Mouse (Mus musculus): ENCODE data around the gene 2310011J03Rik. TPM values are rescaled to one million over a fixed set of nuclear protein-coding genes. Genes with fewer than 3 reads are reported as not detected.

2310011J03Rik gene
- polyA plus RNA-seq (2015; fragmentation: Nextera tagmentation; extraction: Ambion mirVana) = 36.0 and 36.6 TPM in 2 replicates

GRCm38 (mm10) chr10:80320340-80320760 lies at the start of gene 2310011J03Rik:
Gene 2310011J03Rik, minus strand, starts transcription at chr10:80320537.
- H3K27ac ChIP-seq (replicated peaks) = peak within 1 kb of the TSS; percentile 72
- H3K4me3 ChIP-seq = peak within 1 kb of the TSS; percentile 96
- peaks cover 54% of the 10 kb centered on the region for H3K4me1 ChIP-seq
- H3K27me3 ChIP-seq (replicated peaks) = peaks cover 52% of the 10 kb centered on the region
- no peaks in the 10 kb centered on the region for H3K9me3 ChIP-seq
- H3K9ac ChIP-seq = peak within 1 kb of the TSS; percentile 92
- peak within 1 kb of the TSS; percentile 93 for H3K4me2 ChIP-seq
- under 1% methylated on average over 34 of the region's 34 CpGs for WGBS
- no peak for ATAC-seq (ENCODE audit: extremely low read depth, insufficient number of reproducible peaks, low FRiP score, low TSS enrichment)
- H3K36me3 ChIP-seq = peaks cover 20% of the 10 kb centered on the region

- H3K27ac ChIP-seq (replicated peaks) = no peak overlapping the region
- no peaks in the 10 kb centered on the region for H3K9me3 ChIP-seq
- H3K4me2 ChIP-seq = no peak overlapping the region
- no peak for ATAC-seq (ENCODE audit: extremely low read depth, insufficient number of reproducible peaks, low FRiP score, low TSS enrichment)
- 83% methylated on average over 6 of the region's 6 CpGs for whole genome bisulfite sequencing
- H3K27me3 ChIP-seq (replicated peaks) = peaks cover 66% of the 10 kb centered on the region
- no peak overlapping the region for H3K4me3 ChIP-seq
- H3K9ac ChIP-seq = no peak overlapping the region
- H3K36me3 ChIP-seq = no peaks in the 10 kb centered on the region
- peaks cover 5% of the 10 kb centered on the region; the same call in 1 of the 2 replicates for H3K4me1 ChIP-seq
Measured at GRCm38 (mm10) chr10:80368392-80368791, 48.1 kb upstream of the 2310011J03Rik start.

GRCm38 (mm10) chr10:80367954-80368353 lies 47.6 kb upstream of the 2310011J03Rik start:
- no peaks in the 10 kb centered on the region for H3K36me3 ChIP-seq
- H3K27me3 ChIP-seq (replicated peaks) = peaks cover 65% of the 10 kb centered on the region
- H3K9me3 ChIP-seq = no peaks in the 10 kb centered on the region

GRCm38 (mm10) chr10:80365736-80366135 lies 45.4 kb upstream of the 2310011J03Rik start:
- WGBS = 56% methylated on average over 6 of the region's 6 CpGs

More at GRCm38 (mm10) chr10:80367954-80368353, 47.6 kb upstream of the 2310011J03Rik start:
- WGBS = 58% methylated on average over 5 of the region's 5 CpGs
- H3K4me1 ChIP-seq = peaks cover 5% of the 10 kb centered on the region; the same call in 1 of the 2 replicates
- H3K27ac ChIP-seq (replicated peaks) = no peak overlapping the region
- H3K9ac ChIP-seq = no peak overlapping the region
- ATAC-seq (ENCODE audit: extremely low read depth, insufficient number of reproducible peaks, low FRiP score, low TSS enrichment) = no peak
- H3K4me2 ChIP-seq = no peak overlapping the region
- H3K4me3 ChIP-seq = no peak overlapping the region

GRCm38 (mm10) chr10:80363734-80364133 lies 43.4 kb upstream of the 2310011J03Rik start:
- no peak overlapping the region for H3K4me3 ChIP-seq
- H3K27ac ChIP-seq (replicated peaks) = no peak overlapping the region
- H3K4me2 ChIP-seq = no peak overlapping the region
- no peak overlapping the region for H3K9ac ChIP-seq
- no peaks in the 10 kb centered on the region for H3K4me1 ChIP-seq
- H3K36me3 ChIP-seq = no peaks in the 10 kb centered on the region
- no peaks in the 10 kb centered on the region for H3K9me3 ChIP-seq
- no peak for ATAC-seq (ENCODE audit: extremely low read depth, insufficient number of reproducible peaks, low FRiP score, low TSS enrichment)
- H3K27me3 ChIP-seq (replicated peaks) = peaks cover 80% of the 10 kb centered on the region
- WGBS = 50% methylated on average over 6 of the region's 6 CpGs

More at GRCm38 (mm10) chr10:80365736-80366135, 45.4 kb upstream of the 2310011J03Rik start:
- H3K4me2 ChIP-seq = no peak overlapping the region
- no peaks in the 10 kb centered on the region for H3K4me1 ChIP-seq
- no peaks in the 10 kb centered on the region for H3K36me3 ChIP-seq
- no peak overlapping the region for H3K4me3 ChIP-seq
- no peak overlapping the region for H3K9ac ChIP-seq
- H3K27ac ChIP-seq (replicated peaks) = no peak overlapping the region
- no peaks in the 10 kb centered on the region for H3K9me3 ChIP-seq
- H3K27me3 ChIP-seq (replicated peaks) = peaks cover 68% of the 10 kb centered on the region
- no peak for ATAC-seq (ENCODE audit: extremely low read depth, insufficient number of reproducible peaks, low FRiP score, low TSS enrichment)

- Histone ChIP-seq H3K4me3 (peak overlapping the region; percentile 31), H3K9ac (peak overlapping the region; percentile 37; the same call in 1 of the 2 replicates)
- ATAC-seq (ENCODE audit: extremely low read depth, insufficient number of reproducible peaks, low FRiP score, low TSS enrichment) = peak; percentile 12; the same call in 1 of the 2 replicates
Measured at GRCm38 (mm10) chr10:80357994-80358639, 37.8 kb upstream of the 2310011J03Rik start.

GRCm38 (mm10) chr10:80357336-80357735 lies 37.0 kb upstream of the 2310011J03Rik start:
- no peak overlapping the region for H3K4me2 ChIP-seq

More at GRCm38 (mm10) chr10:80357994-80358639, 37.8 kb upstream of the 2310011J03Rik start:
- H3K4me1 ChIP-seq = peaks cover 12% of the 10 kb centered on the region
- no peaks in the 10 kb centered on the region for H3K36me3 ChIP-seq
- no peak overlapping the region for H3K27ac ChIP-seq (replicated peaks)
- H3K27me3 ChIP-seq (replicated peaks) = peaks cover 89% of the 10 kb centered on the region
- H3K9me3 ChIP-seq = no peaks in the 10 kb centered on the region
- WGBS = 7% methylated on average over 31 of the region's 31 CpGs
- H3K4me2 ChIP-seq = peak overlapping the region; percentile 56

GRCm38 (mm10) chr10:80356737-80357136 lies 36.4 kb upstream of the 2310011J03Rik start:
- H3K4me3 ChIP-seq = peak overlapping the region; percentile 41
- no peaks in the 10 kb centered on the region for H3K9me3 ChIP-seq
- H3K27me3 ChIP-seq (replicated peaks) = peaks cover 97% of the 10 kb centered on the region
- no peak for ATAC-seq (ENCODE audit: extremely low read depth, insufficient number of reproducible peaks, low FRiP score, low TSS enrichment)
- H3K4me2 ChIP-seq = peak overlapping the region; percentile 57
- no peaks in the 10 kb centered on the region for H3K36me3 ChIP-seq
- H3K4me1 ChIP-seq = peaks cover 19% of the 10 kb centered on the region
- 2% methylated on average over 34 of the region's 34 CpGs for WGBS
- peak overlapping the region; percentile 66; the same call in 1 of the 2 replicates for H3K9ac ChIP-seq
- no peak overlapping the region for H3K27ac ChIP-seq (replicated peaks)

More at GRCm38 (mm10) chr10:80357336-80357735, 37.0 kb upstream of the 2310011J03Rik start:
- Histone ChIP-seq H3K4me1 (peaks cover 19% of the 10 kb centered on the region), H3K27me3 (replicated peaks) (peaks cover 91% of the 10 kb centered on the region), H3K36me3 (no peaks in the 10 kb centered on the region), H3K9ac (no peak overlapping the region; the same call in 1 of the 2 replicates), H3K9me3 (no peaks in the 10 kb centered on the region), H3K4me3 (peak overlapping the region; percentile 31; the same call in 1 of the 2 replicates), H3K27ac (replicated peaks) (no peak overlapping the region)
- ATAC-seq (ENCODE audit: extremely low read depth, insufficient number of reproducible peaks, low FRiP score, low TSS enrichment) = no peak
- WGBS = 40% methylated on average over 7 of the region's 7 CpGs

GRCm38 (mm10) chr10:80356001-80356682 lies 35.8 kb upstream of the 2310011J03Rik start, which contains the start of gene Plk5:
Gene Plk5, plus strand, starts transcription at chr10:80356459.
- Histone ChIP-seq H3K4me3 (peak within 1 kb of the TSS; percentile 41), H3K4me1 (peaks cover 19% of the 10 kb centered on the region), H3K36me3 (no peaks in the 10 kb centered on the region), H3K9me3 (no peaks in the 10 kb centered on the region), H3K9ac (peak within 1 kb of the TSS; percentile 66; the same call in 1 of the 2 replicates), H3K27me3 (replicated peaks) (peaks cover 100% of the 10 kb centered on the region), H3K4me2 (peak within 1 kb of the TSS; percentile 57), H3K27ac (replicated peaks) (no peak within 1 kb of the TSS)
- WGBS = 2% methylated on average over 53 of the region's 53 CpGs
- no peak for ATAC-seq (ENCODE audit: extremely low read depth, insufficient number of reproducible peaks, low FRiP score, low TSS enrichment)

GRCm38 (mm10) chr10:80355431-80355830 lies 35.1 kb upstream of the 2310011J03Rik start:
- Histone ChIP-seq H3K36me3 (no peaks in the 10 kb centered on the region), H3K27me3 (replicated peaks) (peaks cover 100% of the 10 kb centered on the region), H3K4me3 (peak overlapping the region; percentile 41; the same call in 1 of the 2 replicates), H3K27ac (replicated peaks) (no peak overlapping the region), H3K9ac (no peak overlapping the region), H3K9me3 (no peaks in the 10 kb centered on the region), H3K4me1 (peaks cover 19% of the 10 kb centered on the region), H3K4me2 (no peak overlapping the region)
- ATAC-seq (ENCODE audit: extremely low read depth, insufficient number of reproducible peaks, low FRiP score, low TSS enrichment) = no peak
- 13% methylated on average over 9 of the region's 9 CpGs for WGBS

GRCm38 (mm10) chr10:80352727-80353126 lies 32.4 kb upstream of the 2310011J03Rik start:
- Histone ChIP-seq H3K9ac (peak overlapping the region; percentile 47; the same call in 1 of the 2 replicates), H3K36me3 (no peaks in the 10 kb centered on the region), H3K27me3 (replicated peaks) (peaks cover 97% of the 10 kb centered on the region), H3K27ac (replicated peaks) (no peak overlapping the region), H3K4me1 (peaks cover 39% of the 10 kb centered on the region), H3K4me3 (no peak overlapping the region), H3K9me3 (no peaks in the 10 kb centered on the region), H3K4me2 (no peak overlapping the region)
- 36% methylated on average over 8 of the region's 8 CpGs for WGBS
- ATAC-seq (ENCODE audit: extremely low read depth, insufficient number of reproducible peaks, low FRiP score, low TSS enrichment) = no peak

Data from heart, embryonic 13.5 days (tissue).